Mouse (Mus musculus) WW6 (cell line): Measurements from ENCODE around the gene Sc5d.

Source experiments
- DNase-seq: peaks from one replicate; pipeline ENCODE4 v3.0.0-alpha.2; 2013; ENCODE audit warnings: low read depth, low spot score

The Sc5d gene

GRCm38 (mm10) chr9:42260481-42260880 lies 3.6 kb downstream of the Sc5d start:
- no peak for DNase-seq

- no peak for DNase-seq
These were observed 14.9 kb downstream of the Sc5d start for GRCm38 (mm10) chr9:42249112-42249511.

GRCm38 (mm10) chr9:42246688-42247087 lies 17.4 kb downstream of the Sc5d start:
- DNase-seq, result no peak

- no peak for DNase-seq
These were observed 19.9 kb downstream of the Sc5d start for GRCm38 (mm10) chr9:42244173-42244572.

GRCm38 (mm10) chr9:42241021-42241420 lies 23.0 kb downstream of the Sc5d start:
- no peak for DNase-seq

- DNase-seq, result no peak
These were observed 23.5 kb downstream of the Sc5d start for GRCm38 (mm10) chr9:42240583-42240992.

GRCm38 (mm10) chr9:42238827-42239226 lies 25.2 kb downstream of the Sc5d start:
- no peak for DNase-seq

GRCm38 (mm10) chr9:42231116-42231515 lies 32.9 kb downstream of the Sc5d start:
- no peak for DNase-seq

GRCm38 (mm10) chr9:42230333-42230732 lies 33.7 kb downstream of the Sc5d start:
- DNase-seq, result no peak

- DNase-seq, result no peak
These were observed 34.5 kb downstream of the Sc5d start for GRCm38 (mm10) chr9:42229465-42230110.

- DNase-seq, result no peak
These were observed 36.3 kb downstream of the Sc5d start for GRCm38 (mm10) chr9:42227804-42228203.

- no peak for DNase-seq
These were observed 44.9 kb downstream of the Sc5d start for GRCm38 (mm10) chr9:42219001-42219660.

- no peak for DNase-seq
These were observed 46.4 kb downstream of the Sc5d start for GRCm38 (mm10) chr9:42217685-42218084.

- no peak for DNase-seq
These were observed 49.9 kb downstream of the Sc5d start for GRCm38 (mm10) chr9:42214116-42214515.

GRCm38 (mm10) chr9:42213142-42213541 lies 50.9 kb downstream of the Sc5d start:
- no peak for DNase-seq

- DNase-seq, result no peak
These were observed 54.4 kb downstream of the Sc5d start for GRCm38 (mm10) chr9:42209666-42210065.

- no peak for DNase-seq
These were observed 55.6 kb downstream of the Sc5d start for GRCm38 (mm10) chr9:42208463-42208862.

GRCm38 (mm10) chr9:42206750-42207149 lies 57.3 kb downstream of the Sc5d start:
- DNase-seq, result no peak

- DNase-seq, result no peak
These were observed 61.8 kb downstream of the Sc5d start for GRCm38 (mm10) chr9:42202271-42202670.
